Mouse (Mus musculus) heart, adult 18-20 months (tissue): ENCODE data around the gene Sv2a. TPM values are rescaled to one million over a fixed set of nuclear protein-coding genes. Genes with fewer than 3 reads are reported as not detected.
"Not testable (repeated sequence)": the region's sequence is repeated elsewhere in the genome, so short reads cannot be mapped to it uniquely, and the experiment has no call there.

ENCODE experiments used
- DNase-seq, 2 experiments: peaks; one replicate each; pipeline ENCODE4 v3.0.0; 2021 to 2022; ENCODE audit warnings: mixed read lengths in 1 of 2
- total RNA-seq, 2 experiments: library from RNA; stranded (reverse); gene quantifications; 2 replicates each; pipeline ENCODE4 v1.2.3; 2021

Gene Sv2a
- total RNA-seq, 2 experiments from 2014 or later, result 1.8 to 2.1 TPM

DNA sequence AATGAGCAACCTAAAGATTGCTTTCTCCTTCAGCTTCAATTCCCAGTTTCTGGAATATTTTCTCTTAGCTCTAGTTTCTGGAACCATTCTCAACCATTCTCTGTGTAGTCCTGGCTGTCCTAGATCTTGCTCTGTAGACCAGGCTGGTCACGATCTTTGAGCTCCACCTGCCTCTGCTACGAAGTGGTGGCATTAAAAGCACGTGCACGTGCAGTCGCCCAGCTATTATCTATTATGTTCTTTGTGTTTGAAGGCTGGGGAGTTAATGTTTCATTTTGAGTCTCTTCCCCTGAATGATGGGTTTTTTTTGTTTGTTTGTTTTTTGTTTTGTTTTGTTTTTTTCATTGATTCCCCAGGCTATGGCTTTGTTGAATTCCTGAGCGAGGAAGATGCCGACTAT is 7.8 kb upstream of the Sv2a start:
- DNase-seq, result no peak

GRCm38 (mm10) chr3:96174042-96174441 is 6.9 kb upstream of the Sv2a start:
- DNase-seq, result not testable (repeated sequence)

GRCm38 (mm10) chr3:96175251-96175650 is 5.7 kb upstream of the Sv2a start:
- DNase-seq, result no peak

- DNase-seq, result no peak
These were observed 2.5 kb upstream of the Sv2a start for GRCm38 (mm10) chr3:96178427-96178826.

- no peak for DNase-seq
These were observed 2.0 kb upstream of the Sv2a start for GRCm38 (mm10) chr3:96178902-96179301.

DNA sequence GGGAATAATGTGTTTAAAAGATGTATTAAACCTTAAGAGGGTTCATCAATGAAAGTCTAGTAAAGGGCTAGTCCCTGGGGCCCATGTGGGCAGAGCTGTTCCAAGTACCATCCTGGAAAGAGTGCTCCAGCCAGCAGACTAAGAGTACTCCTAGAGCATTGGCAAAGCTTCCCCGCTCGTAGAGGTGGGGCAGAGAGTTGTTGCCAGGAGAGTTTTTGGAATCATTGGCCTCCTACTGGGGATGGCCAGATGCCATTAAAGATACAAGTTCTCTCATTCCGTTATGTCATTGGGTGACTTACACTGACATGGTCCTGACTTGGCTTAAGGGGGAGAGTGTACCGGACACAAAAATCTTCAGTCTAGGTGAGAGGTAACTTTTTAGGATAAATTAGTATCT is 1.4 kb upstream of the Sv2a start:
- peak; percentile 73 to 82 for DNase-seq

DNA sequence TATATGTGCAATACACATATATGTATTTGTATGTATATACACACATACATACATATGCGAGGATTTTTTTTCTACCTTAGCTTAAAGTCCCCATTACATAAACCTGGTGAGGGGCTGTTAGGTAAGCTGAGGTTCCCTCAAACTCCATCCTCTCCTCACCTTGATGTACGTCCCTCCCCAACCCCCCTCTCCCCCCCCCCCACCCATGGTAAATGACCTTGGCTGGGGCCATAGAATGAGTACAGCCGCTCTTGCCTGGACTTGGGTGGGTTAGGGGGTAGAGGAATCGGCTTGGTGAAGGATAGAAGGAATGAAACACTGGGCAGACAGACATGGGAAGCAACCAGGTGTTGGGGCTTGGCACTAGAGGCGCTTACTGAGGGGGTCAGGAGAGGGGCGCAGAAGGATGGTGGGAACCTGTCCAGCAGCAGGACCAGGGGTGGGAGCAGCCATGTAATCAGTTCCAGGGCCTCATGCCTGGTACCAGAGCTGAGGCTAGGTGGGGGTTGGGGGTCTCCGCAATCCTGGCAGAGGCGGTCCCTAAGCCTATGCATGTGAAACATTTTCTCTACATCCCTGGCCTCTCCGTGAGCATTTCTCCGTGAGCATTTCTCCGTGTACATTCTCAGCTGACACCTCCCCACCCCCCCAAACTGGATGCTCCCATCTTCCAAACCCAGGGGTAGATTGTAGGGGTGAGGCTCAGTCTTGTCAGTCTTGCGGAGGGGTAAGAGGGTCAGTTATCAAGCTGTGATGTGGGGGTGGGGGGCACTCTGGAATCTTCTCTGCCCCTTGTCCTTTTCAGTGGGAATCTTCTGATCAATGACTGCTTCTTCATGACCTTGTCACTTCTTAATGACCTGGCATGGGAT is 795 bp downstream of the Sv2a start:
- no peak for DNase-seq

DNA sequence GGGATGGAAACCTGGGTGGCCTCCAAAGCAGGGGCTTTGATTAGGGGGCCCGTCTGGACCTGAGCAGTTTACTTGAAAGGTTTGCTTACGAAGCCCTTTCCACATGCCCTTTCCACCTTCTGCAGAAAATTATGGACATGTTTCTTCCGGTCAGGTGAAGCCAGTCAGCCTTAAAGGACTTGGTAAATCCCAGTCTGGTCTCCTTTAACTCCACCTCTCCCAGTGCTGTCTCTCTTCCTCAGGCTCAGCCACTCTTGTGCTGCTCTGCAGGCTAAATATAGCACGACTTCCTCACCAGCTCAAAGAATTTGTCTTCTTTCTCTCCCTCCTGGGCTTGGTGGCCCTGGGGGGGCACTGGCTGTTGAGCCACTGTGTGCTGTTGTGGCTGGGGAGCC is 1.4 kb downstream of the Sv2a start:
- peak in 1 of 2 experiments; percentile 20 for DNase-seq

GRCm38 (mm10) chr3:96192977-96193376 is 12.0 kb downstream of the Sv2a start:
- DNase-seq, result no peak

GRCm38 (mm10) chr3:96194966-96195365 is 14.0 kb downstream of the Sv2a start:
- no peak for DNase-seq

DNA sequence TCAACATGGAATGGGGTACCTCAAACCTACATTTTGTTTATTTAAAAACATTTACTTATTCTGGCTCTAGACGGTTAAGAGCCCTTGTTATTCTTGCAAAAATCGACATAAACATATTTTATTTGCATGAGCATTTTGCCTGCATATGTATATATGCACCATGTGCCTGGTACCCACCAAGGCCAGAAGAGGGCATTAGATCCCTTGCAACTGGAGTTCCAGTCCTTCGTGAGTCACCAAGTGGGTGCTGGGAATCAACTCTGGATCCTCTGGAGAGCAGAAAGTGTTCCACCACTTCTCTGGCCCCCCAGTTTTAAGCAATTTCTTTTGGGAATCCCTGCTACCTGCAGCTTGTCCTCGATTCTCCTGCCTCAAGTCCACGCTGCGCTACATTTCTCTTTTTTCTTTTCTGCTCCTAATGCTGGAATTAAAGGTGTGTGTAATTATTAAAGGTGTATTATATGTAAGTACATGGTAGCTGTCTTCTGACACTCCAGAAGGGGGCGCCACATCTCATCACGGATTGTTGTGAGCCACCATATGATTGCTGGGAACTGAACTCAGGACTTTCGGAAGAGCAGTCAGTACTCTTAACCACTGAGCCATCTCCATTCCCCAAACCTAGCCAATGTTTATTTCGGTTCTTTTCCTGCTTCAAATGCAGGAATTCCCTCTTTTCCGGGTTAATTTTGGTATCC is 14.8 kb downstream of the Sv2a start:
- DNase-seq, result no peak

DNA sequence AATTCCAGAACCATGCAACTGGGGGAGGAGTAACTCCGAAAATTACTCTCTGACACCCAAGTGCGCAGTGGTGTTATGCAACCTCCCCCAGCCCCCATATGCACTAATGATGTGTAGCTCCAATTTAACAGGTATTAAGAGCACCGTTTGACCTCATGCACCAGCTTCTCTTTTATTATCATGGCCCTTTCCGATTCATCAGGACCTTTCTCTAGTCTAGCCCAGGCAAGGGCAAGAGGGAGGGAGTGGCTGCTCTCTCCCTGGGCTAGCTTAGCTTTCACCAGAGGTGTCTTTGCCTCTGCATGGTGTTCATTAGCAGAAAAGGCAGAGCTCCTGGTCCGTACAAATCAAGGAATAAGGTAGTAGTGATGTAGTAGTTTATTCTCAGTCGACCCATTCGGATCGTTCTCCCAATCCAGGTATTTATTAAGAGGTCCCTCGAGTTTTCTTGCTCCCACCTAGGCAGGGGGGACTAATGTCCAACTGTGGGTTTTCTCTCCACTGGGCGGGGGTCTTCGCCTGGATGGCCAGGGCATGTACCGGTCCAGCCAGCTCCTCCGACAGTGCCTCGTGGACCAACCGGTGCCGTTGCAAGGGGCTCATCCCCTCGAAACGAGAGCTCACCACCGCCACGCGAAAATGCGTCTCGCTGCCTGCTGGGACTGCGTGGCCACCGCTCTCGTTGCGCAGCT is 15.6 kb downstream of the Sv2a start:
- no peak for DNase-seq

DNA sequence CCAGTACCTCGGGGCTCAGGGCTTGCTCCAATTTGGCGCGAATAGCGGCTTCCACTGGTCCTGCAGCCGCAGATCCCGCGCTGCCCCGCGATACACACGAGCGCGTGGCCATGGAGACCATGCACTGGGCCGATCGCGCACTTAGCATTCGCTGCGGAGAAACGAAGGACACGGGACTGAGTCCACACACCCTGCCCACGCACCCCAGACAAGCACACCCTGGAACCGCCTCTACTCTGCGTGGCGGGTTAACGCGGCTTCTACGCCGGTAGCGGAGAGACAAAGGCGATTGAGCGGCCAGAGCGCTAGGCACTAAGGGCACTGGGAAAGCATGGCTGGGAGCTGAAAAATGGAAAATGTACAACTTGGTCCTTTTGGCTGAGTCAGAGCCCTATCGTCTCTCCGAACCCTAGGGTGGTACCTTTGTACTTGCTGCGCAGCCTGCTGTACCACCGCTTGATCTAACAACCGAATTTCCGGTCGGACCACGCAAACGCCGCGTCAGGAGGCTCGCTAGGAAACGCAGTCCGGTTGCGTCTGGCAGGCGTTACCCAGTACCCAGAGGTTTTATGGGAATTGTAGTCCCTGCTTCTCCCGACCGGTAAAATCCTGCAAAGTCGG is 16.3 kb downstream of the Sv2a start:
- peak; percentile 91 to 94 for DNase-seq

DNA sequence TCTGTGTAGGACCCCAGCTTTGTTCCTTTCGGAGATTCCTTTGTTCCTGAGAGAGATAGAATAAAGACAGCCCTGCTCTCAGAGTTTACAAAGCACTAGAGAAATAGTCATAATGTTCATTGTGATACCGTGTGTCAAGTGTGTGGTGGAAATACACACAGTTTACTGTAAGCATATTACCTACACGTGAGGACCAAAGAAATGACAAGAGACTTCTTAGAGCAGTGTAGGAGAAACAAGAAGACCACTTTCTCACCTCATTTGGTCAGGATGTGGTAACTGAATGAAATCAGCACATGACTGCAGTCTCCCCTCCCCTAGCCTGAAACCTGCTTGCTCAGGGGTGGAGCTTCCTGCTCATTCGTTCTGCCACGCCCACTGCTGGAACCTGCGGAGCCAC is 17.2 kb downstream of the Sv2a start:
- DNase-seq, result no peak

DNA sequence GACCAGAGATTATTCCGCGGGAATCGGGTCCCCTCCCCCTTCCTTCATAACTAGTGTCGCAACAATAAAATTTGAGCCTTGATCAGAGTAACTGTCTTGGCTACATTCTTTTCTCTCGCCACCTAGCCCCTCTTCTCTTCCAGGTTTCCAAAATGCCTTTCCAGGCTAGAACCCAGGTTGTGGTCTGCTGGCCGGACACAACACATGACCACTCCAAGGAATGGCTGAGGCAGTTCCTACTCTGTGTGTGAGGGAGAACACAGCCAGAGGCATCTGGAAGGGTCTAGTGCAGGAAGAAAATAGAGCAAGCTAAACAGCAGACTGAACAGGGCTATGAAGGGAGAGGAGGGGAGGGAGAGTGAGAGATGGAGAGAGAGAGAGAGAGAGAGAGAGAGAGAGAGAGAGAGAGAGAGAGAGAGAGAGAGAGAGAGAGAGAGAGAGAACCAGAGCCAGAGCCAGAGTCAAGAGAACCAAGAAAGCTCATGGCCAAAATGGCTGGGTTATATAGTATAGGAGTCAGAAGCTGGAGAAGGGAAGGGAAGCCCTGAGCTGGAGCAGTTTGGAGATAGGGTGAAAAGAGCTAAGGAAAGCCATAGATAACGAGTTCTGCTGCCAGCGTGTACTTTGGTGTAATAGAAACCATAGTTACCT is 17.8 kb downstream of the Sv2a start:
- DNase-seq, result not testable (repeated sequence)

GRCm38 (mm10) chr3:96199731-96200130 is 18.8 kb downstream of the Sv2a start:
- no peak for DNase-seq

DNA sequence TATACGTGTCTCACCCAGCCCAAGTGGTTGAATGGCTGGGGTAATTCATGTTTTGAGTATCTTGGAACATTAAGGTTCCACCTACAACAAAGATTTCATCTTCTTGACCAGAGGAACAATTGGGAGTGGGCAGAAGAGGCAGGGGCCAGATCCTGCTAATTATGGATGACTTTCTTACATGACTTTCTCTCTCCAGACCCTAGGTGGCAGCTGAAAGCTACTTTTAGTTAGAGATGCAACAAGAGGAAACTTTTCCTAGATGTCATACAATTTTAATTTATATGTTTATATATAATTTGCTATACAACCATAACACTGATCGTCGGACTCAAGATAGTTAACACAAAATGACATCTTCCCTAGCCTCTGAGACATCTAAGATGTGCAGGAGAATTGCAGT is 26.9 kb downstream of the Sv2a start:
- DNase-seq, result no peak

GRCm38 (mm10) chr3:96209242-96209641 is 28.3 kb downstream of the Sv2a start:
- DNase-seq, result peak in 1 of 2 experiments; percentile 18

DNA sequence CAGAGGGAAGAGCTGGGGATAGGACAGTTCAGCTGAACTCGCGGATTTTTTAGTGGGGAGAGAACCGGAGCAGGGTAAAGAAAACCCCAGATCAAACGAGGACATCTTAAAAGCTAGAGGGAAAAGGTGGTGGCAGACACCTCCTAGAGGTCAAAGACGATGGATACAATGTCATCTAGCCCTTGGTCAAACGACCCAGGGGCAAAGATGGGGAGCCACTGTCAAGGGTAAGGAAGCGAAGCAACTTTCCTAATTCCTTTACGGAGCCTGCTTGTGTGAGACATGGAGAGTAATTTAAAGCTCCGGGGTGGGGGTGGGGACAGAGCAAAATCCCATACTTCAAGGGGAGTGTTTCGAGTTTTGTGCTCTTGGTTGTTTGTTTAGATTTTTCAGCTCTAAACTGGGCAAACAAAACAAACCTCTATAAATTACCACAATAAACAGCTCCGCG is 38.3 kb downstream of the Sv2a start:
- DNase-seq, result peak; percentile 42 to 66

DNA sequence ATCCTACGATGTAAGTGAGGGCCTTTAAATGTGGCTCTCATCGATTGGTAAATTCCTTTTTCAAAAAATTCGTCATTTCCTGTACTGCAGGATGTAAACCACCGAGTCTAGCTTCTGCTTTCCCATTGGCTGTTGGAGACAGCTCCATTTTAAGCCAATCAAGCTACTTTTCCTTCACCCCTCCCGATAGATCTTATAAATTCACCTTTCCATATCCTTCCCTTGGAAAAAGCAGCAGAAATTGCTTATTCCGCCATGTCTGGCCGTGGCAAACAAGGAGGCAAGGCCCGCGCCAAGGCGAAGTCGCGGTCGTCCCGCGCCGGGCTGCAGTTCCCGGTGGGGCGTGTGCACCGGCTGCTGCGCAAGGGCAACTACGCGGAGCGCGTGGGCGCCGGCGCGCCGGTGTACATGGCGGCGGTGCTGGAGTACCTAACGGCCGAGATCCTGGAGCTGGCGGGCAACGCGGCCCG is 38.7 kb downstream of the Sv2a start, which contains the start of the genes Bola1 and Hist2h2ab:
Bola1 (minus strand) TSS at position 49 of the 470 bp plus-strand sequence.
Hist2h2ab (plus strand) TSS at position 205 of the 470 bp plus-strand sequence.
- peak; percentile 88 to 89 for DNase-seq

DNA sequence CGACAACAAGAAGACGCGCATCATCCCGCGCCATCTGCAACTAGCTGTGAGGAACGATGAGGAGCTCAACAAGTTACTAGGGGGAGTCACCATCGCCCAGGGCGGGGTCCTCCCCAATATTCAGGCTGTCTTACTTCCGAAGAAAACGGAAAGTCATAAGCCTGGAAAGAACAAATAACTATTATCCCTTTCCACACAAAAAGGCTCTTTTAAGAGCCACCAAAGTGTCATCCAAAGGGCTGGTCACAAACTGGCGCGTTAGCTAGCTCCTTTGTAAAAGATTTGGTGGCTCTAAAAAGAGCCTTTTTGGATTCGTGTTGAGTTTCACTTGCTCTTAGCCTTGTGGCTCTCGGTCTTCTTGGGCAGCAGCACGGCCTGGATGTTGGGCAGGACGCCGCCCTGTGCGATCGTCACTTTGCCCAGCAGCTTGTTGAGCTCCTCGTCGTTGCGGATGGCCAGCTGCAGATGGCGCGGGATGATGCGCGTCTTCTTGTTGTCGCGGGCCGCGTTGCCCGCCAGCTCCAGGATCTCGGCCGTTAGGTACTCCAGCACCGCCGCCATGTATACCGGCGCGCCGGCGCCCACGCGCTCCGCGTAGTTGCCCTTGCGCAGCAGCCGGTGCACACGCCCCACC is 39.3 kb downstream of the Sv2a start:
- DNase-seq, result not testable (repeated sequence)
